Mouse (Mus musculus): ENCODE data around the gene Foxa1. TPM values are rescaled to one million over a fixed set of nuclear protein-coding genes. Genes with fewer than 3 reads are reported as not detected.

Gene Foxa1
- total and polyA plus RNA-seq, 3 experiments: not detected

GRCm38 (mm10) chr12:57563909-57564308 lies 17.2 kb upstream of the Foxa1 start, which contains the start of gene Ttc6:
TSS of gene Ttc6 (plus strand) at chr12:57564113.
- no peak for DNase-seq (ENCODE audit: low read depth, low spot score)
- Histone ChIP-seq H3K79me2 (ENCODE audit: control insufficient read depth, insufficient read depth, low read length, poor library complexity) (no peaks in the 10 kb centered on the region), H3K4me1 (ENCODE audit: control insufficient read depth in 1 of 2, insufficient read depth in 2 of 2, low read length in 2 of 2) (no peaks in the 10 kb centered on the region), H3K27me3 (ENCODE audit: control insufficient read depth in 1 of 2, insufficient read depth in 2 of 2, low read length in 2 of 2) (no peaks in the 10 kb centered on the region), H3K9me3 (replicated peaks; ENCODE audit: insufficient read depth, low read length) (no peaks in the 10 kb centered on the region), H3K4me3 (ENCODE audit: control insufficient read depth in 1 of 2, insufficient read depth in 1 of 2, low read depth in 2 of 2, low read length in 2 of 2) (no peak within 1 kb of the TSS), H3K36me3 (ENCODE audit: control insufficient read depth in 1 of 2, insufficient read depth in 2 of 2, low read length in 2 of 2) (no peaks in the 10 kb centered on the region), H3K9ac (ENCODE audit: control insufficient read depth, low read depth, low read length, poor library complexity, severe bottlenecking) (no peak within 1 kb of the TSS), H3K27ac (ENCODE audit: control insufficient read depth, low read depth, low read length) (no peak within 1 kb of the TSS)
- no peak for TF ChIP-seq TAL1 (IDR thresholded peaks at IDR 0.05; ENCODE audit: low read length)

- TF ChIP-seq NELFE (IDR thresholded peaks at IDR 0.05; ENCODE audit: low read depth, low read length) (no peak), MAFK (IDR thresholded peaks at IDR 0.05; ENCODE audit: borderline replicate concordance, low read depth, low read length) (no peak), USF2 (IDR thresholded peaks at IDR 0.05; ENCODE audit: borderline replicate concordance in 1 of 2, insufficient read depth in 1 of 2, low read depth in 1 of 2, low read length in 2 of 2) (no peak), TBP (IDR thresholded peaks at IDR 0.05; ENCODE audit: low read depth, low read length) (no peak), CTCF (IDR thresholded peaks at IDR 0.05 in 2 of 3, conservative IDR thresholded peaks at IDR 0.05 in 1 of 3; ENCODE audit: control insufficient read depth in 1 of 3, insufficient read depth in 1 of 3, low read depth in 2 of 3, low read length in 3 of 3, poor library complexity in 1 of 3, severe bottlenecking in 1 of 3) (no peak), ETS1 (IDR thresholded peaks at IDR 0.05; ENCODE audit: low read depth, low read length) (no peak), GABPA (IDR thresholded peaks at IDR 0.05; ENCODE audit: low read depth, low read length) (no peak), SIN3A (IDR thresholded peaks at IDR 0.05; ENCODE audit: low read length) (no peak), EP300 (IDR thresholded peaks at IDR 0.05; ENCODE audit: low read depth in 1 of 2, low read length in 2 of 2) (no peak), MAZ (IDR thresholded peaks at IDR 0.05; ENCODE audit: low read depth, low read length) (no peak)
- Histone ChIP-seq H3K9me3 (replicated peaks; ENCODE audit: insufficient read depth, low read length) (no peaks in the 10 kb centered on the region), H3K4me3 (ENCODE audit: control insufficient read depth in 1 of 2, insufficient read depth in 1 of 2, low read depth in 2 of 2, low read length in 2 of 2) (no peak overlapping the region), H3K36me3 (ENCODE audit: control insufficient read depth in 1 of 2, insufficient read depth in 2 of 2, low read length in 2 of 2) (no peaks in the 10 kb centered on the region), H3K27me3 (ENCODE audit: control insufficient read depth in 1 of 2, insufficient read depth in 2 of 2, low read length in 2 of 2) (no peaks in the 10 kb centered on the region), H3K4me1 (ENCODE audit: control insufficient read depth in 1 of 2, insufficient read depth in 2 of 2, low read length in 2 of 2) (no peaks in the 10 kb centered on the region), H3K9ac (ENCODE audit: control insufficient read depth, low read depth, low read length, poor library complexity, severe bottlenecking) (no peak overlapping the region), H3K27ac (ENCODE audit: control insufficient read depth, low read depth, low read length) (no peak overlapping the region), H3K79me2 (ENCODE audit: control insufficient read depth, insufficient read depth, low read length, poor library complexity) (no peaks in the 10 kb centered on the region)
- DNase-seq (ENCODE audit: low read depth, low spot score): no peak
Observed at GRCm38 (mm10) chr12:57554091-57554490, 7.4 kb upstream of the Foxa1 start.

GRCm38 (mm10) chr12:57552286-57552685 lies 5.6 kb upstream of the Foxa1 start:
- Histone ChIP-seq H3K36me3 (ENCODE audit: control insufficient read depth in 1 of 2, insufficient read depth in 2 of 2, low read length in 2 of 2) (no peaks in the 10 kb centered on the region), H3K9me3 (replicated peaks; ENCODE audit: insufficient read depth, low read length) (no peaks in the 10 kb centered on the region), H3K9ac (ENCODE audit: control insufficient read depth, low read depth, low read length, poor library complexity, severe bottlenecking) (no peak overlapping the region), H3K27me3 (ENCODE audit: control insufficient read depth in 1 of 2, insufficient read depth in 2 of 2, low read length in 2 of 2) (no peaks in the 10 kb centered on the region), H3K27ac (ENCODE audit: control insufficient read depth, low read depth, low read length) (no peak overlapping the region), H3K79me2 (ENCODE audit: control insufficient read depth, insufficient read depth, low read length, poor library complexity) (no peaks in the 10 kb centered on the region), H3K4me1 (ENCODE audit: control insufficient read depth in 1 of 2, insufficient read depth in 2 of 2, low read length in 2 of 2) (no peaks in the 10 kb centered on the region), H3K4me3 (ENCODE audit: control insufficient read depth in 1 of 2, insufficient read depth in 1 of 2, low read depth in 2 of 2, low read length in 2 of 2) (no peak overlapping the region)
- DNase-seq (ENCODE audit: low read depth, low spot score): no peak
- TF ChIP-seq MAX (IDR thresholded peaks at IDR 0.05; ENCODE audit: low read length): no peak
- TF ChIP-seq TBP (IDR thresholded peaks at IDR 0.05; ENCODE audit: low read depth, low read length): no peak
- TF ChIP-seq ZNF384 (IDR thresholded peaks at IDR 0.05; ENCODE audit: low read depth, low read length): no peak
- no peak for TF ChIP-seq TCF12 (IDR thresholded peaks at IDR 0.05; ENCODE audit: low read depth, low read length)
- TF ChIP-seq GATA1 (IDR thresholded peaks at IDR 0.05; ENCODE audit: low read depth, low read length): no peak
- no peak for TF ChIP-seq MYB (IDR thresholded peaks at IDR 0.05; ENCODE audit: low read depth, low read length)

Measured in MEL (cell line).